Mouse (Mus musculus): ENCODE measurements around the gene Lrrc36.

Gene Lrrc36

GRCm38 (mm10) chr8:105413391-105413790 is at the start of gene Lrrc36, which contains the start of gene Kctd19:
TSS of gene Lrrc36 (plus strand) at chr8:105413571.
TSS of gene Kctd19 (minus strand) at chr8:105413502.
- WGBS = 3% methylated on average over 34 of the region's 34 CpGs

GRCm38 (mm10) chr8:105367107-105367506 is 46.3 kb upstream of the Lrrc36 start:
- 81% methylated on average over 2 of the region's 2 CpGs for WGBS

GRCm38 (mm10) chr8:105372473-105372872 is 40.9 kb upstream of the Lrrc36 start:
- WGBS = 80% methylated on average over 9 of the region's 9 CpGs

DNA sequence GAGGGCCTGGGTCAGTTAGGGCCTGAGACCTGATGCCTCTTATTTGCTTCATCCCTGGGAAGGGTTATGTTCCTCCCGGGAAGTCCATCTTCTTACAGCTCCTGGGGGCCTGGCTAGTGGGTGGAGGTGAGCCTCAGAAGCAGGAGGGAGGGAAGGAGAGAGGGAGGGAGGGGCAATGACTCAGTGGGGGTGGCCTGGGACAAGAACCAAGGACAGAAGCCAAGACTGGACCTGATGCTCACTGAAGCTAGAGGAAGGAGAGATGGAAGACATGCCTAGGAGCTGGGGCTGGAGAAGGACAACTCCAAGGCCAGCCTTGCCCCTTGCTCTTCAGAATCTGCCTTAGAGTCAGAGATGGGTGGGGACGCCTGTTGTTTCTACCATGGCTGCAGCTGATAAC is 40.3 kb upstream of the Lrrc36 start, which contains the start of gene Plekhg4:
Plekhg4 (plus strand) TSS at position 243 of the 400 bp plus-strand sequence.
- WGBS = 85% methylated on average over 2 of the region's 2 CpGs

DNA sequence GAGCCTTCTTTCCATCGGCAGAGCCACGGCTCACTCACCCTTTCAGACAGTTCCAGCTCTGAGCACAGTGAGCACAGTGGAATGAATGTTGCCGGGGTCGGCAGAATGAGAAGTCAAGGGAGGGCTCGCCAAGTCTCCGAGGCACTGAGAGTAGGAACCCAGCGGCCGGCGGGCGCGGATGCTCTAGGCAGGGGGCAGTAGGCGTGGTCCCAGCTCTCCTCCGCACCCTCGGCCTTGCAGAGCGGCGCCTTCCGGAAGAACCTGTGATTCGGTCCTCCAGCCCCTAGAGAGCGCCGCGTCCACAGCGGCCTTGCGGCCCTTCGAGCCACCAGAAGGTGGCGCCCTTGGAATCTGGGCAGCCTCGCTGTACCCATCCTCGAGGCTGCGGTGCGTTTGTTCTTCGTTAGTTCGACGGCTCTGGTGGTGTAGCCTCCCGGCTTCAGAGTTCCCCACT is 38.8 kb upstream of the Lrrc36 start:
- WGBS = 27% methylated on average over 33 of the region's 33 CpGs

- WGBS = 56% methylated on average over 19 of the region's 19 CpGs
Measured at GRCm38 (mm10) chr8:105378673-105379072, 34.7 kb upstream of the Lrrc36 start.

DNA sequence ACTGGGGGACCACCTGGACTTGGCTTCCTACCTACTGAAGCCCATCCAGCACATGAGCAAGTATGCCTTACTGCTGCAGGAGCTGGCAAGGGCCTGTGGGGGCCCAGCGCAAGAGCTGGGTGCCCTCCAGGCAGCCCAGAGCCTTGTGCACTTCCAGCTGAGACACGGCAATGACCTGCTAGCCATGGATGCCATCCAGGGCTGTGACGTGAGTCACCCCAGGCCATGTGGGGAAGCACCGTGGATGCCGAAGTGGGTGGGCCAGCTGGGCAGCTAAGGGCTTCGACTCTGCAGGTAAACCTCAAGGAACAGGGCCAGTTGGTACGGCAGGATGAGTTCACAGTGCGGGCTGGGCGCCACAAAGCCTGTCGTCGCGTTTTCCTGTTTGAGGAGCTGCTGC is 33.1 kb upstream of the Lrrc36 start:
- WGBS = 91% methylated on average over 12 of the region's 12 CpGs

GRCm38 (mm10) chr8:105384070-105384469 is 29.3 kb upstream of the Lrrc36 start:
- WGBS = 97% methylated on average over 2 of the region's 2 CpGs

DNA sequence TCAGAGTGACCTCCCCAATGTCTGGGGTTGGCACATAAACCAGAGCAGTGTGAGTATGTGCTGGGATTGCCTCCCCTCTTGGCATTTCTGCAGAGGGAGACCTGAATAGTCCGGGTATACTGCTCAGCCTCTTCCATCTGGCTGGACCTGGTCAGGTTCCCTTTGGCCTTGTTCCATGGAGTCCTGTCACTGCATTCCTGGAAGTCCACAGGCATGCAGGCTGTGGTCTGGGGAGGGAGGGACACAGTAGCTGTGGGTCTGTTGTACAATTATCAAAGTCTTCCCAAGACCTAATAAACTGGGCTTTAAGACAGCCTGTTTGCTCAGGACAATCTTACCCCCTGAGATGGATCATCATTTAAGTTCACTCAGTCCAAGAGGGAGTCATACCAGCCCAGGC is 26.2 kb upstream of the Lrrc36 start:
- WGBS = 75% methylated on average over 1 of the region's 1 CpGs

DNA sequence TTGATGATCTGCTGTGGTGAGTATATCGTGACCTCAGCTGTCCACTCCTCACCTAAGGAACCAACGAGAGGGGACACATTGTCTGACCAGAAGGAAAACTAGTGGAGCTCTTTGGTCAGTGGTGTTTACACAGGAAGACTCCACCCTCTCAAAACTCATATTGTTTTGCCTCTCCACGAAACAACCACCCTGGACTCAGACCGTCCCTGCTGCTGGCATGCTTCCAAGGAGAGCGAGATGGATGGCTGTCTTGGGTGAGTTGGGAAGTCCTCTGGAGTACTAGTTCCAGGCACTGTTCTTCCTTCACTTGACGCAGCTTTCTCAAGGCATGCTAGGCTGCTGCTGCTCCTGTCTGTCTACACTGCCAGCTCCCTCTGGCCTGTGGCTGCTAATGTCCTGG is 24.3 kb upstream of the Lrrc36 start:
- WGBS = 77% methylated on average over 6 of the region's 6 CpGs

- 79% methylated on average over 12 of the region's 12 CpGs for WGBS
Measured at GRCm38 (mm10) chr8:105393089-105393787, 20.1 kb upstream of the Lrrc36 start.

GRCm38 (mm10) chr8:105393915-105394314 is 19.5 kb upstream of the Lrrc36 start:
- 63% methylated on average over 7 of the region's 7 CpGs for WGBS

- WGBS = 45% methylated on average over 3 of the region's 3 CpGs
Measured at GRCm38 (mm10) chr8:105397747-105398146, 15.6 kb upstream of the Lrrc36 start.

GRCm38 (mm10) chr8:105400016-105400415 is 13.4 kb upstream of the Lrrc36 start:
- WGBS = 89% methylated on average over 5 of the region's 5 CpGs

GRCm38 (mm10) chr8:105403467-105403866 is 9.9 kb upstream of the Lrrc36 start:
- WGBS = 88% methylated on average over 8 of the region's 8 CpGs

- 97% methylated on average over 1 of the region's 1 CpGs for WGBS
Measured at GRCm38 (mm10) chr8:105404496-105404895, 8.9 kb upstream of the Lrrc36 start.

DNA sequence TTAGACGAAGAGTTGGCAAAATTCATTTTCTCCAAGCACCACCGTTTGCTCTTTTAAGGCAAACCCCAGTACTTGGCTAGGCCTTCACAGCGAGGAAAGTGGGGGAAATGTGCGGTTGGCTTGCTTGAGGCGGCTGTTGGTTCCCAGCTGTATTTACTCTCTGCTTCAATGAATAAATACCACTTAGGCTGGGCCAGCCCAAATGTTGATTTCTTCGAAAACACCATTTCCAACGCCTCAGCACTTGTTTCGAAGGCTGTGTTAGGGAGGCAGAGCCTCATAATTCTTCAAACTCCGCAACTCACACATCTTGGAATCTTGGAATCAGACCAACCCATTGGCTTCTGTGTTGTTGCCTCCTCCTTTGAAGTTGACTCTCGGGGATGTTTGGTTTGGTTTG is 7.0 kb upstream of the Lrrc36 start:
- 40% methylated on average over 10 of the region's 10 CpGs for WGBS

- WGBS = 68% methylated on average over 7 of the region's 7 CpGs
Measured at GRCm38 (mm10) chr8:105408331-105408730, 5.0 kb upstream of the Lrrc36 start.

GRCm38 (mm10) chr8:105409947-105410346 is 3.4 kb upstream of the Lrrc36 start:
- WGBS = 92% methylated on average over 6 of the region's 6 CpGs

DNA sequence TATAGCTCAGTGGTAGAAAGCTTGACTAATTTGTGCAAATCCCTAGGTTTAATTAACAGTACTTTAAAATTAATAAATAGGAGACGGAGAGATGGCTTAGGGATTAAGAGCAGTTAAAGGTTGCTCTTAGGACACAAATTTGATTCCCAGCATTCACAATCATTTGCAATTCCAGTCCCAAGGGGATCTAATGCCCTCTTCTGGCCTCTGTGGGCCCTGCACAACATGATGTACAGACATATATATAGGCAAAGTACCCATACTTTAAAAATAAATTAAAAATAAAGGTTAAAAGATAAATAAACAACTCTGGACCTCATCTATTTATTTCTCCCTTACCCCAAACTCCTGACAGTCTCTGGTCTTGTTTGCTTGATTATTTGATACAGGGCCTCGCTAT is 5.6 kb downstream of the Lrrc36 start:
- WGBS = 95% methylated on average over 2 of the region's 2 CpGs

DNA sequence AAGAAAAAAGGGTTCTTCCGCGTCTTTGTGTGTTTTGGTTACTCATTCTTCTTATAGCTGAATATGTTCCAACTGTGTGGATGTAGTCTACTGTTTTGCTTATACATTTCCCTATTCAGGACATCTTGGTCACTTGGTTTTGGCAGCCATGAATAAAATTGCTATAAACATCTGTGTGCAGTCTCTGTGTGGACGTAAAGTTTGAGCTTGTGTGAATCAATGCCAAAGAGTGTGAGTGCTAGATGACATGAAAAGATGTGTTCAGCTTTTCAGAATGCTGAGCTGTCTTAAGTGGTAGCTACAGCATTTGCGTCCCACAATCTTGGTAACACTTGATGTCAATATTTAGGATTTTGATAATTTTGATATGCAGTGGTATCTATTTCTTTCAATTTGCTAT is 6.4 kb downstream of the Lrrc36 start:
- 89% methylated on average over 4 of the region's 4 CpGs for WGBS

GRCm38 (mm10) chr8:105422006-105422405 is 8.6 kb downstream of the Lrrc36 start:
- 88% methylated on average over 1 of the region's 1 CpGs for whole genome bisulfite sequencing

DNA sequence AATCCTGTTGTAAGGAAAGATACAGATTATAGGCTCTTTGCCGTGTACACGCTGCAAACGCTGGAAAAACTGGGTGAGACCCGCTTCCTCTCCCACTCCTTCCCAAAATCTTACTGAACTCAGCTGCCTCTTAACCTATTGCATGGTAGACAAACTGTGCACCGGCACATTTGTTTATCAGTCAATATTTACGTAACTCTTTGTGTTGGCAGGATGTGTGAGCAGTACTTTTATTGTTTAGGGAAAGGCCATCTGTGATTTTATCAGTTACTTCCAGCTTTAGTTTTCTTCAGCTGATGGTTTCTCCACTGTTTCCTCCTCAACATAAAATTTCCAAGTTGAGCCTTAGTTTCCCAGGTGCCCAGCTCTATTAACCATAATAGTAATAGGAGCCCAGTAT is 13.5 kb downstream of the Lrrc36 start:
- WGBS = 73% methylated on average over 6 of the region's 6 CpGs
